In the genomic region with DNA sequence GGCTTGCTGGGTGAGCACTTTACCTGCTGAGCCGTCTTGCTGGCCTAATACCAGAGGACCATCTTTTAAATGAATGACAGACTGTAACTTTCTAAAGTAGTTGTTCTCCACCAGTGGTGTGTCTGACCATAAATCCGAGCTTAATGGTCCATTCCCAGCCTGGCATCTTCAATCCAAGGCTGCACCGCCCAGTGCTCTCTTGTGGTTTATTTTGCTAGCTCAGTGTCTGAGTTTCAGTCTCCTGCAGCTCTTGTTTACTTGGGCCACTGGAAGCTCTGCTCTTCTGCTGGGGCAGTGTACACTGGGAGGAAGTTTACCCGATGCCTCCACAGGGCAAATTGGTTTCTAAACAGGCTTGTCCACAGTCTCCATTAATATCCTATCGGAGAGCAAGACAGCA, we compare ENCODE assay signal across 15 mouse cellular contexts.
"Had no signal": no experiment of that assay in that cellular context is flagged by ENCODE, and none has a peak within 500 bp of the region (broad histone marks: within the 10 kb centered on the region; RNA-seq: fewer than 3 reads in every experiment).

No protein-coding gene starts in this region.

- H3K4me3 ChIP-seq: limb, embryonic 15.5 days; liver, embryonic 12.5 days; myocyte; neural tube, embryonic 12.5 days had no signal

- DNase-seq: kidney, adult 11 months; kidney, postnatal 14 days; layer of hippocampus, adult 9-11 months; layer of hippocampus, postnatal 36 days; lung, embryonic 14.5 days; lung, postnatal 10 days; lung, postnatal 4 days; right cerebral cortex, adult 18-20 months; right cerebral cortex, postnatal 25 days; thymus, postnatal 36 days had no signal

- H3K27ac ChIP-seq: limb, embryonic 15.5 days; liver, embryonic 12.5 days; neural tube, embryonic 12.5 days had no signal

- ATAC-seq: liver, embryonic 12.5 days had no signal

- H3K27me3 ChIP-seq: limb, embryonic 15.5 days; liver, embryonic 12.5 days; neural tube, embryonic 12.5 days had no signal

- H3K9ac ChIP-seq: limb, embryonic 15.5 days; liver, embryonic 12.5 days; lung, embryonic 14.5 days; neural tube, embryonic 12.5 days had no signal

- H3K4me2 ChIP-seq: limb, embryonic 15.5 days; liver, embryonic 12.5 days; lung, embryonic 14.5 days; midbrain, embryonic 11.5 days; neural tube, embryonic 12.5 days had no signal

- H3K4me1 ChIP-seq: liver, embryonic 12.5 days had no signal

- H3K36me3 ChIP-seq: limb, embryonic 15.5 days; liver, embryonic 12.5 days; neural tube, embryonic 12.5 days had no signal

- H3K9me3 ChIP-seq: limb, embryonic 15.5 days; liver, embryonic 12.5 days; neural tube, embryonic 12.5 days had no signal
